Mouse (Mus musculus) heart, adult 2 months (tissue): ENCODE data around the gene Slc22a14. TPM values are rescaled to one million over a fixed set of nuclear protein-coding genes. Genes with fewer than 3 reads are reported as not detected.
"Not testable (repeated sequence)": the region's sequence is repeated elsewhere in the genome, so short reads cannot be mapped to it uniquely, and the experiment has no call there.

Source experiments
- DNase-seq, 2 experiments: peaks; one replicate each; pipeline ENCODE4 v3.0.0; 2021
- H3K27ac ChIP-seq: fragments of 200-600 bp; 2 replicates; pipeline ENCODE4 v1.8.1; 2022
- H3K27me3 ChIP-seq: fragments of 200-500 bp; 2 replicates; pipeline ENCODE4 v1.6.1; 2012; ENCODE audit warnings: mild to moderate bottlenecking, low read length, inconsistent platforms, mixed read lengths; ENCODE audit not compliant: control insufficient read depth, insufficient read depth
- H3K36me3 ChIP-seq: fragments of 200-500 bp; 2 replicates; pipeline ENCODE4 v1.6.1; 2012; ENCODE audit warnings: low read length, inconsistent platforms; ENCODE audit not compliant: control insufficient read depth, insufficient read depth
- H3K4me1 ChIP-seq: fragments of 200-500 bp; 2 replicates; pipeline ENCODE4 v1.6.1; 2011; ENCODE audit warnings: low read length; ENCODE audit not compliant: control insufficient read depth, insufficient read depth
- H3K4me3 ChIP-seq: fragments of 200-600 bp; 2 replicates; pipeline ENCODE4 v1.8.1; 2022
- H3K79me2 ChIP-seq: fragments of 200-500 bp; replicated peaks from 2 replicates; pipeline ENCODE4 v1.6.1; 2012; ENCODE audit warnings: mild to moderate bottlenecking, inconsistent platforms, low read length, moderate library complexity, mixed read lengths; ENCODE audit not compliant: control insufficient read depth, insufficient read depth
- H3K9ac ChIP-seq: fragments of 200-500 bp; 2 replicates; pipeline ENCODE4 v1.6.1; 2012; ENCODE audit warnings: low read depth, mild to moderate bottlenecking, control low read depth, inconsistent platforms, low read length, mixed read lengths
- CTCF ChIP-seq: fragments of 200-600 bp; IDR thresholded peaks from 2 replicates; pipeline ENCODE4 v1.8.1; 2022; ENCODE audit warnings: antibody characterized with exemption, mild to moderate bottlenecking, moderate library complexity
- EP300 ChIP-seq: fragments of 200-500 bp; IDR thresholded peaks from 2 replicates; pipeline ENCODE4 v1.6.1; 2011; ENCODE audit warnings: low read depth, low read length, control low read depth; ENCODE audit not compliant: insufficient read depth
- POLR2A ChIP-seq: fragments of 200-500 bp; IDR thresholded peaks from 2 replicates; pipeline ENCODE4 v1.6.1; 2011; ENCODE audit warnings: mild to moderate bottlenecking, low read depth, low read length, control low read depth; ENCODE audit not compliant: insufficient read depth
- WGBS: fragments of 180-500 bp; shearing (Covaris S2); methylation state at CpG from one replicate; pipeline ENCODE4 v1.1.7; 2018; 5-methylcytosine and 5-hydroxymethylcytosine counted together
- intact Hi-C: fragments of 180-260 bp; cut with DNase I; formaldehyde crosslinking; loops from one replicate; pipeline ENCODE4 v1.15.1; 2025
- polyA plus RNA-seq: library from polyadenylated mRNA; depleted of rRNA; stranded (reverse); fragments of >200 nt; gene quantifications from 2 replicates; pipeline ENCODE4 v1.2.3, GENCODE M21; 2012
- total RNA-seq, 2 experiments: library from RNA; stranded (reverse); gene quantifications; 2 replicates each; pipeline ENCODE4 v1.2.3; 2021

The Slc22a14 gene
- total and polyA plus RNA-seq, 3 experiments, result 0.78 TPM; not detected in 2

DNA sequence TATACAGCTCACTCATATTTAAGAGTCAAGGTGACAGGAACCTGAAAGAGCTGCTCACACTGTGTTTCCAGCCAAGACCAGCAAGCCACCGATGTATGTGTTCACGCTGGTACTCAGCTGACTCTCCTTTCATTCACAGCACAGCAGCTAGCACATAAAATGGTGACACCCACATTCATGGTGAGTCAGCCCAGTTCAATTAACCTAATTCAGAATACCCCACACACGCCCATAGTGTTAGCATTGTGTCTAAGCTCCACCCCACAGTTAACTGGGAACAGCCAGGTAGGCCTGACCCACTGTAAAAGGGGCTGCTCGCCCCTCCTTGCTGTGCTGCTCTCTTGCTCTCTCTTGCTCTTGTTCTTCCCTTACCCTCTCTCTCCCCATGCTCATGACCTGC is 93.9 kb downstream of the Slc22a14 start:
- Histone ChIP-seq H3K9ac (no peak overlapping the region), H3K36me3 (no peaks in the 10 kb centered on the region), H3K27ac (no peak overlapping the region), H3K27me3 (no peaks in the 10 kb centered on the region), H3K79me2 (no peaks in the 10 kb centered on the region), H3K4me3 (no peak overlapping the region), H3K4me1 (no peaks in the 10 kb centered on the region)
- DNase-seq, result no peak
- no peak for TF ChIP-seq EP300
- TF ChIP-seq CTCF, result no peak
- no peak for TF ChIP-seq POLR2A
- 93% methylated on average over 4 of the region's 4 CpGs for WGBS
- intact Hi-C loops, result no loop called here

DNA sequence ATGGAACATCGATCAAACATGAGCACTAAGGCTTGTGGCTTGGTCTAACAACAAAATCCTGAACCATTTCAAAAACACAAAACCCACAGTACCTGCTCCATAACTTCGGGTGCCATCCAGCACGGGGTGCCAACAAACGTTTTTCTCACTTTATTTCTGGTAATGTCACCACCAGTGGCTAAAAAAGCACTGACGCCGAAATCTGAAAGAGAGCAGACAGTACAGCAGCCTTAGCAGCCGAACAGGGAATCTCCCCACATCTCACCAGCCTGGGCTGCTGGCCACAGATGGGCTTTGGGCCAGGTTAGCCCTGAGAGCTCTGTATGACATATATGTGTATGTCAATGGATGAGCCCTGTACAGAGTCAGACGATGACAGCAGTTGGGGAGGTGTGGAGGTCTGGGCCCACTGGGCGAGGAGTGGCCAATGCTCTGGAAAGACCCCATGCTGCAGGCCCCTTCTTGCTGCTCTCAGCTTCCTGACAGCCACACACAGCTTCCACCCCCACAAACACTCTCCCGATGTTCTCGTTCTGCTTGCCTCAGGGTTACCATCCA is 96.7 kb downstream of the Slc22a14 start:
- Histone ChIP-seq H3K27ac (no peak overlapping the region), H3K4me1 (no peaks in the 10 kb centered on the region), H3K4me3 (no peak overlapping the region), H3K79me2 (no peaks in the 10 kb centered on the region; the same call in 1 of the 2 replicates), H3K27me3 (no peaks in the 10 kb centered on the region), H3K9ac (no peak overlapping the region), H3K36me3 (no peaks in the 10 kb centered on the region)
- WGBS, result 91% methylated on average over 11 of the region's 11 CpGs
- no peak for DNase-seq
- TF ChIP-seq POLR2A (no peak), EP300 (no peak), CTCF (no peak)
- intact Hi-C loops, result no loop called here

- Histone ChIP-seq H3K36me3 (no peaks in the 10 kb centered on the region), H3K27me3 (no peaks in the 10 kb centered on the region), H3K27ac (no peak overlapping the region), H3K9ac (no peak overlapping the region), H3K79me2 (no peaks in the 10 kb centered on the region; the same call in 1 of the 2 replicates), H3K4me1 (no peaks in the 10 kb centered on the region), H3K4me3 (no peak overlapping the region)
- TF ChIP-seq EP300 (no peak), CTCF (no peak), POLR2A (no peak)
- intact Hi-C loops, result no loop called here
- DNase-seq, result no peak
- 91% methylated on average over 6 of the region's 6 CpGs for WGBS
Observed at GRCm38 (mm10) chr9:119268120-119268519, 97.2 kb downstream of the Slc22a14 start.

DNA sequence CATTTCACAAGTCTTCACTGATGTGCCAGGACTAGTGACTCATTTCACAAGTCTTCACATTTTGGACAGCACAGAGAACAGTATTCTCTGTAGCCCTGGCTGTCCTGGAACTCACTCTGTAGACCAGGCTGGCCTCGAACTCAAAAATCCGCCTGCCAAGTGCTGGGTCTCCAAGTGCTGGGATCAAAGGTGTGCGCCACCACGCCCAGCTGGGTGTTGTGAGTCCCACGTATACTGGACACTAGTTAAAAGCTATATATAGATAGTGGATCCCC is 99.3 kb downstream of the Slc22a14 start:
- WGBS, result 95% methylated on average over 5 of the region's 5 CpGs
- H3K79me2 ChIP-seq, H3K4me3 ChIP-seq, H3K27me3 ChIP-seq, H3K9ac ChIP-seq, H3K27ac ChIP-seq, H3K36me3 ChIP-seq, DNase-seq, intact Hi-C loops, H3K4me1 ChIP-seq: not testable (repeated sequence)

GRCm38 (mm10) chr9:119265373-119266120 is 99.8 kb downstream of the Slc22a14 start:
- H3K4me3 ChIP-seq, H3K79me2 ChIP-seq, H3K36me3 ChIP-seq, H3K9ac ChIP-seq, H3K4me1 ChIP-seq, H3K27ac ChIP-seq, intact Hi-C loops, DNase-seq, H3K27me3 ChIP-seq: not testable (repeated sequence)
- WGBS, result 68% methylated on average over 1 of the region's 1 CpGs

- intact Hi-C loops, result no loop called here
- WGBS, result 83% methylated on average over 4 of the region's 4 CpGs
- H3K27me3 ChIP-seq, result no peaks in the 10 kb centered on the region
- H3K4me1 ChIP-seq, result no peaks in the 10 kb centered on the region
- H3K79me2 ChIP-seq, result no peaks in the 10 kb centered on the region; the same call in 1 of the 2 replicates
- H3K9ac ChIP-seq, result no peak overlapping the region
- no peak for TF ChIP-seq EP300
- no peak for TF ChIP-seq CTCF
- TF ChIP-seq POLR2A, result no peak
- no peak overlapping the region for H3K4me3 ChIP-seq
- no peak for DNase-seq
- H3K27ac ChIP-seq, result no peak overlapping the region
- no peaks in the 10 kb centered on the region; the same call in 1 of the 2 replicates for H3K36me3 ChIP-seq
Observed at GRCm38 (mm10) chr9:119263067-119263466, 102.3 kb downstream of the Slc22a14 start.
